In the genomic region with DNA sequence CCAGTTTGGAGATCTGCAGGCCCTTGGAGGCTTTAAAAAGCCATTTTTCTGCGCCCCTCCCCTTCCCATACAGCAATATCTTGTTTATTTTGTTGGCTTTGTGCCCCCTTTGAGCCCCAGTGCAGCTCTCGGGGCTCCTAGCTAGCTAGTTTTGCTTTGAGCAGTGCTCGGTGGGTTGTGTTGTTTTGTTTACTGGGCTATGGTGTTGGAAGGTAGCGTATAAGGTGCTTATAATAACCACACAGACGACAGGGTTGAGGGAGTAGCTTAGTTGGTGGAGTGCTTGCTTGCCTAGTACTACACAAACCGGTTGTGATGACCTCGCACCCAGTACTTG, we compare ENCODE assay signal across 8 mouse cellular contexts. TPM values are rescaled to one million over a fixed set of nuclear protein-coding genes. Genes with fewer than 3 reads are reported as not detected.
DNase-seq lines count a peak whose midpoint lies in the region; ATAC-seq and TF ChIP-seq lines count a peak whose summit lies in the region.

No protein-coding gene starts in this region.

- peak overlapping the region; percentile 79 for H3K4me2 ChIP-seq in hindbrain, embryonic 16.5 days (ENCODE audit: low read length)
- peak overlapping the region; percentile 78 for H3K4me2 ChIP-seq in midbrain, embryonic 15.5 days

- peak overlapping the region; percentile 87 for H3K27ac ChIP-seq in layer of hippocampus, adult 2 months
- H3K27ac ChIP-seq in hindbrain, embryonic 16.5 days (ENCODE audit: low read depth, low read length): no peak overlapping the region
- H3K27ac ChIP-seq in midbrain, embryonic 15.5 days: peak overlapping the region; percentile 78

- peaks cover 2% of the 10 kb centered on the region for H3K36me3 ChIP-seq in hindbrain, embryonic 16.5 days (ENCODE audit: control insufficient read depth, insufficient read depth, low read length)
- peaks cover 7% of the 10 kb centered on the region; the same call in 1 of the 2 replicates for H3K36me3 ChIP-seq in midbrain, embryonic 15.5 days (replicated peaks)

- H3K4me1 ChIP-seq in hindbrain, embryonic 16.5 days (ENCODE audit: control insufficient read depth, insufficient read depth, low read depth, low read length): peaks cover 13% of the 10 kb centered on the region
- H3K4me1 ChIP-seq in midbrain, embryonic 15.5 days: peaks cover 18% of the 10 kb centered on the region

- H3K27me3 ChIP-seq in hindbrain, embryonic 16.5 days (replicated peaks; ENCODE audit: control insufficient read depth, insufficient read depth, low read length): no peaks in the 10 kb centered on the region
- H3K27me3 ChIP-seq in midbrain, embryonic 15.5 days (replicated peaks): no peaks in the 10 kb centered on the region

- H3K9me3 ChIP-seq in hindbrain, embryonic 16.5 days (ENCODE audit: control insufficient read depth, low read length): no peaks in the 10 kb centered on the region
- H3K9me3 ChIP-seq in midbrain, embryonic 15.5 days: no peaks in the 10 kb centered on the region

- 19% methylated on average over 7 of the region's 7 CpGs for WGBS in hindbrain, embryonic 16.5 days
- 18% methylated on average over 7 of the region's 7 CpGs for WGBS in midbrain, embryonic 15.5 days

- no peak for ATAC-seq in hindbrain, embryonic 16.5 days
- ATAC-seq in midbrain, embryonic 15.5 days (replicated peaks): peak; percentile 9; the same call in 1 of the 2 replicates

- TF ChIP-seq CTCF in layer of hippocampus, adult 2 months (conservative IDR thresholded peaks at IDR 0.05): no peak

- intact Hi-C loops in left cerebral cortex, postnatal 10 days (cut with DNase I): no loop called here

- peak overlapping the region; percentile 92 for H3K9ac ChIP-seq in hindbrain, embryonic 16.5 days (ENCODE audit: low read depth, low read length)
- peak overlapping the region; percentile 85 for H3K9ac ChIP-seq in midbrain, embryonic 15.5 days

- peak overlapping the region; percentile 94 for H3K4me3 ChIP-seq in layer of hippocampus, adult 2 months
- peak overlapping the region; percentile 80 for H3K4me3 ChIP-seq in hindbrain, embryonic 16.5 days (ENCODE audit: low read length)
- peak overlapping the region; percentile 92 for H3K4me3 ChIP-seq in midbrain, embryonic 15.5 days

- DNase-seq in layer of hippocampus, adult 2 months (ENCODE audit: low spot score in 2 of 2): no peak
- no peak for DNase-seq in layer of hippocampus, adult 11-12 months (ENCODE audit: low spot score)
- DNase-seq in brain, adult 2 months (ENCODE audit: low read depth, low spot score): peak; percentile 10
- no peak for DNase-seq in spleen, adult 12 weeks (ENCODE audit: low spot score)
- DNase-seq in left cerebral cortex, postnatal 10 days (ENCODE audit: extremely low spot score in 1 of 2, low spot score in 2 of 2): no peak
- no peak for DNase-seq in frontal cortex, postnatal 25 days (ENCODE audit: low spot score in 2 of 2)

RNA-seq across cellular contexts. Expression of a gene that starts 0.6 kb away (rescaled TPM):
- 10 to 100 TPM; 15.5 to 16.1 TPM for total RNA-seq in layer of hippocampus, adult 2 months (2021)
- 10.3 and 12.3 TPM in 2 replicates for polyA plus RNA-seq in hindbrain, embryonic 16.5 days (2015; fragmentation: Nextera tagmentation; extraction: Ambion mirVana)
- 12.8 TPM in 2 replicates for polyA plus RNA-seq in midbrain, embryonic 15.5 days (2015; fragmentation: Nextera tagmentation; extraction: Ambion mirVana)
- 1 to 10 TPM; 7.9 to 9.2 TPM for total RNA-seq in left cerebral cortex, postnatal 10 days (2021)
